Mouse (Mus musculus) forelimb bud, embryonic 11.5 days (tissue): ENCODE measurements around the gene Actn4.
"Not testable (repeated sequence)": the region's sequence is repeated elsewhere in the genome, so short reads cannot be mapped to it uniquely, and the experiment has no call there.

Experiments
- DNase-seq: peaks from one replicate; pipeline ENCODE4 v3.0.0-alpha.2; 2012; ENCODE audit warnings: low read depth, low spot score

Actn4 gene

GRCm38 (mm10) chr7:28886486-28886885 is 75.7 kb downstream of the Actn4 start:
- DNase-seq: no peak

GRCm38 (mm10) chr7:28883704-28884103 is 78.4 kb downstream of the Actn4 start:
- DNase-seq: not testable (repeated sequence)

GRCm38 (mm10) chr7:28883039-28883438 is 79.1 kb downstream of the Actn4 start:
- DNase-seq: no peak

GRCm38 (mm10) chr7:28881199-28881598 is 80.9 kb downstream of the Actn4 start, which contains the start of gene Capn12:
Capn12 (plus strand) TSS chr7:28881422.
- no peak for DNase-seq

- no peak for DNase-seq
Measured at GRCm38 (mm10) chr7:28880554-28880953, 81.6 kb downstream of the Actn4 start.

- DNase-seq: no peak
Measured at GRCm38 (mm10) chr7:28879606-28880005, 82.5 kb downstream of the Actn4 start.

GRCm38 (mm10) chr7:28877856-28878255 is 84.3 kb downstream of the Actn4 start:
- DNase-seq: no peak

- DNase-seq: no peak
Measured at GRCm38 (mm10) chr7:28877155-28877554, 85.0 kb downstream of the Actn4 start.

GRCm38 (mm10) chr7:28876099-28876498 is 86.0 kb downstream of the Actn4 start:
- no peak for DNase-seq

GRCm38 (mm10) chr7:28874565-28874964 is 87.6 kb downstream of the Actn4 start:
- no peak for DNase-seq

GRCm38 (mm10) chr7:28870901-28871664 is 91.1 kb downstream of the Actn4 start:
- DNase-seq: no peak

- DNase-seq: peak; percentile 57
Measured at GRCm38 (mm10) chr7:28867508-28868340, 94.4 kb downstream of the Actn4 start.

GRCm38 (mm10) chr7:28866769-28867507 is 95.2 kb downstream of the Actn4 start:
- no peak for DNase-seq

- peak; percentile 52 for DNase-seq
Measured at GRCm38 (mm10) chr7:28865481-28866300, 96.4 kb downstream of the Actn4 start.

GRCm38 (mm10) chr7:28864288-28864750 is 97.8 kb downstream of the Actn4 start:
- no peak for DNase-seq

GRCm38 (mm10) chr7:28863540-28863939 is 98.6 kb downstream of the Actn4 start, which contains the start of gene Lgals7:
Lgals7 (plus strand) TSS chr7:28863853.
- DNase-seq: no peak

- DNase-seq: no peak
Measured at GRCm38 (mm10) chr7:28862817-28863499, 99.2 kb downstream of the Actn4 start.

GRCm38 (mm10) chr7:28860898-28861297 is 101.2 kb downstream of the Actn4 start:
- no peak for DNase-seq

- no peak for DNase-seq
Measured at GRCm38 (mm10) chr7:28859953-28860352, 102.2 kb downstream of the Actn4 start.

GRCm38 (mm10) chr7:28850642-28851041 is 111.5 kb downstream of the Actn4 start:
- DNase-seq: no peak
